Comparison of ENCODE assay signal across 8 mouse cellular contexts in genomic region chr16:4273702-4274476, GRCm38 (mm10).
DNase-seq lines count a peak whose midpoint lies in the region; ATAC-seq and TF ChIP-seq lines count a peak whose summit lies in the region.

No protein-coding gene starts in this region.

- 0 out of 2 replicates have a peak, but pooled peaks have one; percentile 36 for ATAC-seq in kidney, postnatal 0 days (replicated peaks; ENCODE audit: low FRiP score, low read depth)
- peak; percentile 57; the same call in 1 of the 2 replicates for ATAC-seq in limb, embryonic 15.5 days (ENCODE audit: insufficient number of reproducible peaks, low FRiP score, low TSS enrichment, low read depth)
- peak; percentile 82 for ATAC-seq in stomach, embryonic 14.5 days (ENCODE audit: insufficient number of reproducible peaks, insufficient read depth, low FRiP score, low read depth)
- no peak for ATAC-seq in inflammation-experienced regulatory T-cells, adult 6 months

- no peak for TF ChIP-seq CTCF in kidney, postnatal 0 days (IDR thresholded peaks at IDR 0.05; ENCODE audit: low read depth)

- 0 out of 2 replicates have a peak overlapping the region, but pooled peaks have one; percentile 47 for H3K27ac ChIP-seq in kidney, postnatal 0 days
- H3K27ac ChIP-seq in limb, embryonic 15.5 days, result peak overlapping the region; percentile 73
- peak overlapping the region; percentile 91 for H3K27ac ChIP-seq in stomach, embryonic 14.5 days (ENCODE audit: low read length)

- peak; percentile 27 to 42 for DNase-seq in cerebellum, adult 18-20 months
- no peak for DNase-seq in cerebellum, adult 11 months
- DNase-seq in adrenal gland, postnatal 36 days, result peak; percentile 73 to 87
- DNase-seq in heart, adult 11 months, result peak; percentile 99
- peak; percentile 83 for DNase-seq in kidney, postnatal 0 days (ENCODE audit: low spot score)

- no peaks in the 10 kb centered on the region for H3K4me1 ChIP-seq in kidney, postnatal 0 days (replicated peaks; ENCODE audit: insufficient read depth, low read length)
- H3K4me1 ChIP-seq in limb, embryonic 15.5 days, result peaks cover 33% of the 10 kb centered on the region
- peaks cover 10% of the 10 kb centered on the region; the same call in 1 of the 2 replicates for H3K4me1 ChIP-seq in stomach, embryonic 14.5 days (ENCODE audit: control insufficient read depth, insufficient read depth, low read length)

- no peaks in the 10 kb centered on the region for H3K9me3 ChIP-seq in kidney, postnatal 0 days (replicated peaks; ENCODE audit: low read length)
- H3K9me3 ChIP-seq in limb, embryonic 15.5 days, result no peaks in the 10 kb centered on the region
- H3K9me3 ChIP-seq in stomach, embryonic 14.5 days (ENCODE audit: control insufficient read depth, low read depth, low read length), result no peaks in the 10 kb centered on the region

- WGBS in kidney, postnatal 0 days, result 32% methylated on average over 12 of the region's 12 CpGs
- 25% methylated on average over 12 of the region's 12 CpGs for WGBS in limb, embryonic 15.5 days
- WGBS in stomach, embryonic 14.5 days, result 32% methylated on average over 12 of the region's 12 CpGs

- H3K4me3 ChIP-seq in kidney, postnatal 0 days (replicated peaks; ENCODE audit: low read depth, low read length), result no peak overlapping the region
- no peak overlapping the region for H3K4me3 ChIP-seq in limb, embryonic 15.5 days
- no peak overlapping the region for H3K4me3 ChIP-seq in stomach, embryonic 14.5 days (ENCODE audit: low read depth, low read length)

- no peaks in the 10 kb centered on the region for H3K36me3 ChIP-seq in kidney, postnatal 0 days (ENCODE audit: insufficient read depth, low read length)
- no peaks in the 10 kb centered on the region for H3K36me3 ChIP-seq in limb, embryonic 15.5 days
- H3K36me3 ChIP-seq in stomach, embryonic 14.5 days (ENCODE audit: control insufficient read depth, insufficient read depth, low read length), result no peaks in the 10 kb centered on the region

- no peak overlapping the region for H3K4me2 ChIP-seq in kidney, postnatal 0 days (ENCODE audit: low read length)
- H3K4me2 ChIP-seq in limb, embryonic 15.5 days, result 0 out of 2 replicates have a peak overlapping the region, but pooled peaks have one; percentile 3
- H3K4me2 ChIP-seq in stomach, embryonic 14.5 days (replicated peaks; ENCODE audit: low read depth, low read length), result no peak overlapping the region

- no peaks in the 10 kb centered on the region for H3K27me3 ChIP-seq in kidney, postnatal 0 days (ENCODE audit: insufficient read depth, low read length)
- H3K27me3 ChIP-seq in limb, embryonic 15.5 days, result no peaks in the 10 kb centered on the region
- H3K27me3 ChIP-seq in stomach, embryonic 14.5 days (ENCODE audit: control insufficient read depth, insufficient read depth, low read length), result no peaks in the 10 kb centered on the region

- H3K9ac ChIP-seq in kidney, postnatal 0 days (ENCODE audit: low read depth, low read length), result no peak overlapping the region
- no peak overlapping the region for H3K9ac ChIP-seq in limb, embryonic 15.5 days
- no peak overlapping the region for H3K9ac ChIP-seq in stomach, embryonic 14.5 days (replicated peaks; ENCODE audit: low read depth, low read length)
